ENCODE assay signal across 23 mouse cellular contexts in genomic region chr11:17502052-17502451, GRCm38 (mm10).
A peak's percentile ranks its signal among the peaks of the same experiment; 100 is the strongest.
DNase-seq lines count a peak whose midpoint lies in the region; ATAC-seq and TF ChIP-seq lines count a peak whose summit lies in the region.
"Had no signal": no experiment of that assay in that cellular context is flagged by ENCODE, and none has a peak within 500 bp of the region (broad histone marks: within the 10 kb centered on the region; RNA-seq: fewer than 3 reads in every experiment).

No protein-coding gene starts in this region.

- no peak overlapping the region for H3K9ac ChIP-seq in embryonic facial prominence, embryonic 14.5 days (ENCODE audit: low read depth, low read length)
- H3K9ac ChIP-seq in limb, embryonic 13.5 days = no peak overlapping the region
- H3K9ac ChIP-seq in midbrain, postnatal 0 days (replicated peaks; ENCODE audit: low read length, poor library complexity, severe bottlenecking) = no peak overlapping the region
- H3K9ac ChIP-seq in midbrain, embryonic 16.5 days (ENCODE audit: low read depth, low read length) = no peak overlapping the region
- H3K9ac ChIP-seq in limb, embryonic 15.5 days = no peak overlapping the region
- H3K9ac ChIP-seq: embryonic facial prominence, embryonic 15.5 days; forebrain, postnatal 0 days; hindbrain, embryonic 13.5 days had no signal

- no peak for ATAC-seq in embryonic facial prominence, embryonic 14.5 days (ENCODE audit: low read depth)
- ATAC-seq in limb, embryonic 13.5 days (ENCODE audit: low FRiP score, low read depth) = no peak
- ATAC-seq in midbrain, postnatal 0 days (ENCODE audit: low FRiP score) = peak; percentile 23; the same call in 1 of the 2 replicates
- ATAC-seq in midbrain, embryonic 16.5 days = no peak
- peak; percentile 24; the same call in 1 of the 2 replicates for ATAC-seq in limb, embryonic 15.5 days (ENCODE audit: insufficient number of reproducible peaks, low FRiP score, low TSS enrichment, low read depth)
- ATAC-seq: CD4-positive, CD25-positive, alpha-beta regulatory T cell, adult 4 months; forebrain, embryonic 14.5 days; forebrain, postnatal 0 days had no signal

- TF ChIP-seq CTCF in midbrain, postnatal 0 days (IDR thresholded peaks at IDR 0.05) = no peak

- DNase-seq in embryonic facial prominence, embryonic 14.5 days (ENCODE audit: low spot score) = no peak
- no peak for DNase-seq in embryonic facial prominence, embryonic 10.5 days (ENCODE audit: low spot score)
- DNase-seq in limb, embryonic 10.5 days (ENCODE audit: low spot score) = no peak
- DNase-seq in midbrain, postnatal 0 days (ENCODE audit: low spot score) = peak; percentile 6
- no peak for DNase-seq in thymus, postnatal 36 days
- DNase-seq: adrenal gland, adult 2 months; adrenal gland, postnatal 14 days; cerebellum, adult 11 months; cerebellum, adult 8-10 months; cerebellum, postnatal 36 days; embryo, embryonic 11 days; forebrain, postnatal 0 days; gastrocnemius, adult 2 months; gastrocnemius, postnatal 14 days; heart, adult 11 months had no signal

- H3K4me3 ChIP-seq in embryonic facial prominence, embryonic 14.5 days (ENCODE audit: low read depth, low read length) = no peak overlapping the region
- H3K4me3 ChIP-seq in embryonic facial prominence, embryonic 10.5 days = no peak overlapping the region
- H3K4me3 ChIP-seq in limb, embryonic 13.5 days = no peak overlapping the region
- H3K4me3 ChIP-seq in limb, embryonic 10.5 days = no peak overlapping the region
- no peak overlapping the region for H3K4me3 ChIP-seq in midbrain, postnatal 0 days (ENCODE audit: low read depth, low read length)
- H3K4me3 ChIP-seq in midbrain, embryonic 16.5 days (ENCODE audit: low read depth, low read length) = no peak overlapping the region
- H3K4me3 ChIP-seq in limb, embryonic 15.5 days = no peak overlapping the region
- H3K4me3 ChIP-seq: embryonic facial prominence, embryonic 15.5 days; gastrocnemius, adult 2 months; hindbrain, embryonic 13.5 days had no signal

- 66% methylated on average over 7 of the region's 7 CpGs for WGBS in embryonic facial prominence, embryonic 14.5 days
- 90% methylated on average over 7 of the region's 7 CpGs for WGBS in embryonic facial prominence, embryonic 10.5 days
- 65% methylated on average over 7 of the region's 7 CpGs for WGBS in limb, embryonic 13.5 days
- WGBS in limb, embryonic 10.5 days = 95% methylated on average over 7 of the region's 7 CpGs
- WGBS in midbrain, postnatal 0 days = 85% methylated on average over 7 of the region's 7 CpGs
- WGBS in midbrain, embryonic 16.5 days = 92% methylated on average over 7 of the region's 7 CpGs
- 47% methylated on average over 7 of the region's 7 CpGs for WGBS in limb, embryonic 15.5 days

- 0 out of 2 replicates have a peak overlapping the region, but pooled peaks have one; percentile 5 for H3K4me2 ChIP-seq in embryonic facial prominence, embryonic 14.5 days (ENCODE audit: low read depth, low read length)
- H3K4me2 ChIP-seq in limb, embryonic 13.5 days (replicated peaks) = peak overlapping the region; percentile 30; the same call in 1 of the 2 replicates
- no peak overlapping the region for H3K4me2 ChIP-seq in midbrain, postnatal 0 days (ENCODE audit: low read depth, low read length, poor library complexity, severe bottlenecking)
- H3K4me2 ChIP-seq in midbrain, embryonic 16.5 days (ENCODE audit: low read length) = no peak overlapping the region
- no peak overlapping the region; the same call in 1 of the 2 replicates for H3K4me2 ChIP-seq in limb, embryonic 15.5 days
- H3K4me2 ChIP-seq: embryonic facial prominence, embryonic 15.5 days; heart, embryonic 11.5 days; hindbrain, embryonic 13.5 days had no signal

- H3K27me3 ChIP-seq in embryonic facial prominence, embryonic 14.5 days (replicated peaks; ENCODE audit: control insufficient read depth, insufficient read depth, low read length) = no peaks in the 10 kb centered on the region
- no peaks in the 10 kb centered on the region for H3K27me3 ChIP-seq in embryonic facial prominence, embryonic 10.5 days (replicated peaks; ENCODE audit: low read depth, poor library complexity, severe bottlenecking)
- peaks cover 7% of the 10 kb centered on the region; the same call in 1 of the 2 replicates for H3K27me3 ChIP-seq in limb, embryonic 13.5 days
- H3K27me3 ChIP-seq in limb, embryonic 10.5 days (ENCODE audit: low read depth, poor library complexity, severe bottlenecking) = no peaks in the 10 kb centered on the region
- no peaks in the 10 kb centered on the region for H3K27me3 ChIP-seq in midbrain, postnatal 0 days (ENCODE audit: insufficient read depth, low read length)
- no peaks in the 10 kb centered on the region for H3K27me3 ChIP-seq in midbrain, embryonic 16.5 days (ENCODE audit: control insufficient read depth, insufficient read depth, low read depth, low read length)
- no peaks in the 10 kb centered on the region; the same call in 1 of the 2 replicates for H3K27me3 ChIP-seq in limb, embryonic 15.5 days
- H3K27me3 ChIP-seq: embryonic facial prominence, embryonic 15.5 days; hindbrain, embryonic 13.5 days had no signal

- H3K9me3 ChIP-seq in embryonic facial prominence, embryonic 14.5 days (ENCODE audit: control insufficient read depth, low read length) = no peaks in the 10 kb centered on the region
- no peaks in the 10 kb centered on the region for H3K9me3 ChIP-seq in embryonic facial prominence, embryonic 10.5 days
- H3K9me3 ChIP-seq in limb, embryonic 13.5 days = no peaks in the 10 kb centered on the region
- H3K9me3 ChIP-seq in limb, embryonic 10.5 days (replicated peaks) = no peaks in the 10 kb centered on the region
- H3K9me3 ChIP-seq in midbrain, postnatal 0 days (ENCODE audit: low read length) = no peaks in the 10 kb centered on the region
- no peaks in the 10 kb centered on the region for H3K9me3 ChIP-seq in midbrain, embryonic 16.5 days (replicated peaks; ENCODE audit: control insufficient read depth, low read length, poor library complexity, severe bottlenecking)
- no peaks in the 10 kb centered on the region for H3K9me3 ChIP-seq in limb, embryonic 15.5 days
- H3K9me3 ChIP-seq: embryonic facial prominence, embryonic 15.5 days; hindbrain, embryonic 13.5 days had no signal

- no peak overlapping the region for H3K27ac ChIP-seq in embryonic facial prominence, embryonic 14.5 days (replicated peaks; ENCODE audit: low read depth, low read length)
- no peak overlapping the region for H3K27ac ChIP-seq in embryonic facial prominence, embryonic 10.5 days (replicated peaks)
- no peak overlapping the region for H3K27ac ChIP-seq in limb, embryonic 13.5 days
- no peak overlapping the region for H3K27ac ChIP-seq in limb, embryonic 10.5 days
- no peak overlapping the region for H3K27ac ChIP-seq in midbrain, postnatal 0 days (ENCODE audit: low read depth, low read length)
- no peak overlapping the region for H3K27ac ChIP-seq in midbrain, embryonic 16.5 days (ENCODE audit: low read length)
- H3K27ac ChIP-seq in limb, embryonic 15.5 days = peak overlapping the region; percentile 24; the same call in 1 of the 2 replicates
- H3K27ac ChIP-seq: embryonic facial prominence, embryonic 15.5 days; gastrocnemius, adult 2 months; hindbrain, embryonic 13.5 days had no signal

- peaks cover 6% of the 10 kb centered on the region; the same call in 1 of the 2 replicates for H3K4me1 ChIP-seq in embryonic facial prominence, embryonic 14.5 days (ENCODE audit: control insufficient read depth, insufficient read depth, low read length)
- no peaks in the 10 kb centered on the region for H3K4me1 ChIP-seq in embryonic facial prominence, embryonic 10.5 days
- H3K4me1 ChIP-seq in limb, embryonic 13.5 days = peaks cover 17% of the 10 kb centered on the region
- H3K4me1 ChIP-seq in limb, embryonic 10.5 days = no peaks in the 10 kb centered on the region
- no peaks in the 10 kb centered on the region for H3K4me1 ChIP-seq in midbrain, postnatal 0 days (ENCODE audit: insufficient read depth, low read length)
- H3K4me1 ChIP-seq in midbrain, embryonic 16.5 days (ENCODE audit: control insufficient read depth, insufficient read depth, low read length) = no peaks in the 10 kb centered on the region
- H3K4me1 ChIP-seq in limb, embryonic 15.5 days = peaks cover 11% of the 10 kb centered on the region; the same call in 1 of the 2 replicates
- H3K4me1 ChIP-seq: hindbrain, embryonic 13.5 days had no signal

- no peaks in the 10 kb centered on the region for H3K36me3 ChIP-seq in embryonic facial prominence, embryonic 14.5 days (ENCODE audit: control insufficient read depth, insufficient read depth, low read length)
- no peaks in the 10 kb centered on the region for H3K36me3 ChIP-seq in embryonic facial prominence, embryonic 10.5 days (replicated peaks)
- H3K36me3 ChIP-seq in limb, embryonic 13.5 days = no peaks in the 10 kb centered on the region
- no peaks in the 10 kb centered on the region for H3K36me3 ChIP-seq in limb, embryonic 10.5 days
- H3K36me3 ChIP-seq in midbrain, postnatal 0 days (ENCODE audit: insufficient read depth, low read length) = no peaks in the 10 kb centered on the region
- no peaks in the 10 kb centered on the region for H3K36me3 ChIP-seq in midbrain, embryonic 16.5 days (ENCODE audit: control insufficient read depth, insufficient read depth, low read length)
- H3K36me3 ChIP-seq in limb, embryonic 15.5 days = no peaks in the 10 kb centered on the region
- H3K36me3 ChIP-seq: embryonic facial prominence, embryonic 15.5 days; hindbrain, embryonic 13.5 days had no signal

Comparison
In these comparisons a context has a peak if more than half of its experiments do, and no peak if none do; other contexts are left out.
1. ATAC-seq: peak in midbrain, postnatal 0 days (single experiment) and limb, embryonic 15.5 days (single experiment); none in embryonic facial prominence, embryonic 14.5 days (single experiment), limb, embryonic 13.5 days (single experiment) and midbrain, embryonic 16.5 days (single experiment).
2. H3K4me2 ChIP-seq: peak in embryonic facial prominence, embryonic 14.5 days (single experiment) and limb, embryonic 13.5 days (single experiment); none in midbrain, postnatal 0 days (single experiment), midbrain, embryonic 16.5 days (single experiment) and limb, embryonic 15.5 days (single experiment).